Mouse (Mus musculus) embryonic facial prominence, embryonic 13.5 days (tissue): ENCODE data around the gene Grsf1. TPM values are rescaled to one million over a fixed set of nuclear protein-coding genes. Genes with fewer than 3 reads are reported as not detected.

Experiments used
- ATAC-seq: fragments of 200-750 bp; cut with Nextera tagmentation; 2 replicates; pipeline ENCODE4 v1.8.0; 2017; ENCODE audit warnings: low read depth; ENCODE audit not compliant: insufficient number of reproducible peaks, insufficient read depth, low FRiP score, low TSS enrichment
- H3K27ac ChIP-seq: fragments of 300-500 bp; sonication (generic); 2 replicates; pipeline ENCODE4 v1.5.1; 2015; ENCODE audit warnings: moderate library complexity, mild to moderate bottlenecking, inconsistent platforms
- H3K27me3 ChIP-seq: fragments of 300-500 bp; sonication (generic); 2 replicates; pipeline ENCODE4 v1.6.1; 2015; ENCODE audit warnings: mild to moderate bottlenecking, inconsistent platforms
- H3K36me3 ChIP-seq: fragments of 300-500 bp; sonication (generic); 2 replicates; pipeline ENCODE4 v1.6.1; 2015; ENCODE audit warnings: mild to moderate bottlenecking, inconsistent platforms
- H3K4me1 ChIP-seq: fragments of 300-500 bp; sonication (generic); 2 replicates; pipeline ENCODE4 v1.6.1; 2015; ENCODE audit warnings: inconsistent platforms
- H3K4me2 ChIP-seq: fragments of 300-500 bp; sonication (generic); 2 replicates; pipeline ENCODE4 v1.6.1; 2015; ENCODE audit warnings: moderate library complexity, mild to moderate bottlenecking, inconsistent platforms
- H3K4me3 ChIP-seq: fragments of 300-500 bp; sonication (generic); 2 replicates; pipeline ENCODE4 v1.5.1; 2015; ENCODE audit warnings: mild to moderate bottlenecking, inconsistent platforms
- H3K9ac ChIP-seq: fragments of 300-500 bp; sonication (generic); 2 replicates; pipeline ENCODE4 v1.6.1; 2015; ENCODE audit warnings: mild to moderate bottlenecking, inconsistent platforms
- H3K9me3 ChIP-seq: fragments of 300-500 bp; sonication (generic); 2 replicates; pipeline ENCODE4 v1.6.1; 2016; ENCODE audit warnings: inconsistent platforms
- WGBS: fragments of 180-500 bp; shearing (Covaris S2); methylation state at CpG from one replicate; pipeline ENCODE4 v1.1.7; 2015; ENCODE audit warnings: mixed read lengths; 5-methylcytosine and 5-hydroxymethylcytosine counted together
- polyA plus RNA-seq: library from polyadenylated mRNA; unstranded; fragments of >200 nt; fragmentation: Nextera tagmentation; extraction: Ambion mirVana; gene quantifications from 2 replicates; pipeline ENCODE4 v1.2.1, GENCODE M21; 2015

Grsf1 gene
- polyA plus RNA-seq, 1 experiment from 2014 or later = 55.3 TPM

DNA sequence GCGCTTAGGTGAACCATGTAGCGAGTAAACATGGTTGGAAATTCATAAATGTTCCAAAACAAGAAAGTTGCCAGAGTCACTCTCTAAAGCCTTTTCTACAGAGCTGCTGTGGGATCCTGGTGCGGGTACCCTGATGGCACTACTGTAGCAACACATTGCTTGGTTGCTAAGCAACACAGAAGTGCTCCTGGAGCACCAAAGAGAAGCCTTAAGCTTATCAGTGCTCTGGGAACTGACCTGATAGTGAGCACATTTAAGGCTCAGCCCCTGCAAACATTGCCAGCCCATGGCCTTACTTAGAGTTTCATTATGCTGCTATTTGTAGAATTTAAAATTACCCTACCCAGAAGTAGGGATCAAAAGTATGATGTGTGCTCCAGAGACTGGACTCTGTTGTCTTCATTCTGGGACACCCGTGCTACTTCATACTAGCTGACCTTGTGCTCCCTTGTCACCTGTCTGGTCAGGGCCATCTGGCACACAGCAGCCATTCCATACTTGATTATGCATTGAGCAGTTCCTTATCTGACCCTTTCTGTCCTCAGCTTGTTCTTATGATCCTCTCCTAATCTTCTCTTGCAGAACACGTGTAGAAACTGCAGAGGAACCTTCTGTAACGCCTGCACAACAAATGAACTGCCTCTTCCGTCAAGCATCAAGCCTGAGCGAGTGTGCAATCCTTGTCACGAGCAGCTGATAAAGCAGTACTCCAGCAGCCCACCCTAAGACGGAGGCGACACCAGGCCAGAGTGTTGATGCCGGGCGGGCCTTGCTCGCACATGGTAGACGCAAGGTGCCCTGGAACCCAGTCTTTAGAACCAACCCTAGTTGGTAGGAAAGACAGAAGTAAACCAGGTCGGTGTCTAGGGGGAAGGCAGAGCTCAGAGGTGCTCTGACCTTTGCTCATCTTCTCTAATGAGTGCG is 26.5 kb downstream of the Grsf1 start:
- Histone ChIP-seq H3K36me3 (peaks cover 58% of the 10 kb centered on the region), H3K4me1 (no peaks in the 10 kb centered on the region), H3K4me2 (no peak overlapping the region), H3K4me3 (no peak overlapping the region), H3K27ac (no peak overlapping the region), H3K9me3 (no peaks in the 10 kb centered on the region), H3K9ac (no peak overlapping the region), H3K27me3 (no peaks in the 10 kb centered on the region)
- 91% methylated on average over 17 of the region's 17 CpGs for WGBS
- ATAC-seq = no peak

DNA sequence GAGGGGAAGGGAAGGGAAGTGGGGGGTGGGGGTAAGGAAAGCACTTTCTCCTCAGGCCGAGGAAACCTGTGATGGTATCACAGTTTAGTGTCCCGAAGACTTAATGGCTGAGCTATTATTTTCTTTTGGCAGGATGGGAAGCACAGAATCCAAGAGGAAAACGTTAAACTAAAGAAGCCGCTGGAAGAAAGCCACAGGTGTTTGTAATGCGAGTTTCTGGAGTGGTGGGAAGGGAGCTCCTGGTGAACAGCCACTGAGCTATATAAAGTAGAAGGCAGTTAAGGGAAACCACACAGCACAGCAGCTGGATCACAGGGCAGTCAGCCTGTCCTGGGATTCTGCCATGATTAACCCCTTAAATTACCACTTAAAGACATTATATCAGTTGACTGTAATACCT is 30.6 kb downstream of the Grsf1 start:
- Histone ChIP-seq H3K4me1 (no peaks in the 10 kb centered on the region), H3K9me3 (no peaks in the 10 kb centered on the region), H3K27ac (no peak overlapping the region), H3K27me3 (no peaks in the 10 kb centered on the region), H3K9ac (no peak overlapping the region), H3K36me3 (peaks cover 78% of the 10 kb centered on the region), H3K4me2 (no peak overlapping the region), H3K4me3 (no peak overlapping the region)
- no peak for ATAC-seq
- 73% methylated on average over 5 of the region's 5 CpGs for WGBS

DNA sequence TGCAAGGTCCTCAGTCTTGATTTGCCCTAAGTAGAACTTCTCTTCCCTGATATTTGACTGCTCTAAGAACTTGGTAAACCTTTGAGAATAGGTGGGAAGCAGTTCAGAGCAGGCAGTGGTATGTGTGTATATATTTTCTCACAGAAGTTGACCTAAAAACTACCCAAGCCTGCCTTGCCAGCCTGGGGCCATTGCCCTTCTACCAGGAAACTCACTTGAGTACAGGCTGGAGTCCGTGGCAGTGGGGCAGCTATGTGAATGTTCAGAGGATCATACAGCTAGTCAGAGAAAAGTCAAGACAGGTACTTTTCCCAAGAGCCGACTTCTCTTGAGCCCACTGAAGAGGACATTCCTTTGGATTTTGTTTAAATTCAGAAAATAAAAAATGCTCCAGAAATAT is 31.1 kb downstream of the Grsf1 start:
- Histone ChIP-seq H3K4me2 (no peak overlapping the region), H3K27me3 (no peaks in the 10 kb centered on the region), H3K4me1 (no peaks in the 10 kb centered on the region), H3K4me3 (no peak overlapping the region), H3K9me3 (no peaks in the 10 kb centered on the region), H3K27ac (no peak overlapping the region), H3K36me3 (peaks cover 73% of the 10 kb centered on the region), H3K9ac (no peak overlapping the region)
- no peak for ATAC-seq
- 73% methylated on average over 2 of the region's 2 CpGs for WGBS

DNA sequence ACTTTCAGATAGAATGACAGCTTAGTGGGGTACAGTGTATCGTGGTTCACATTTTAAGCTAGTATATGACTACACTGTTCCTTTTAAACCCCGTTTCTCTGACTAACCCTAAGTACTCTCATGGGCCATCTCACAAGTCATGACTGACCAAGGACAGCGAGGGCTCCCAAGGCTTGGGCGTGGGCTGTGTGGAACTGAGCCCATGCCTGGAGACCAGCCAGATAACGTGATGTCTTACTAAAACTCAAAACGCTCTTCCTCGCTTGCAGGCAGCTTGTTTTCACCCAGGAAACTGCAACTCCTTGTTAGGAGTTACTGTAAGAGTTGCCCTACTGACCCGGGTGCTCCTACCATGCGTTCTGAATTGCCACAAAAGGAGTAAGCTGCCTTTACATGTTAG is 32.5 kb downstream of the Grsf1 start:
- Histone ChIP-seq H3K27ac (no peak overlapping the region), H3K9me3 (no peaks in the 10 kb centered on the region), H3K4me1 (no peaks in the 10 kb centered on the region), H3K4me2 (no peak overlapping the region), H3K4me3 (no peak overlapping the region), H3K36me3 (peaks cover 66% of the 10 kb centered on the region), H3K9ac (no peak overlapping the region), H3K27me3 (no peaks in the 10 kb centered on the region)
- ATAC-seq = no peak
- WGBS = 91% methylated on average over 9 of the region's 9 CpGs

DNA sequence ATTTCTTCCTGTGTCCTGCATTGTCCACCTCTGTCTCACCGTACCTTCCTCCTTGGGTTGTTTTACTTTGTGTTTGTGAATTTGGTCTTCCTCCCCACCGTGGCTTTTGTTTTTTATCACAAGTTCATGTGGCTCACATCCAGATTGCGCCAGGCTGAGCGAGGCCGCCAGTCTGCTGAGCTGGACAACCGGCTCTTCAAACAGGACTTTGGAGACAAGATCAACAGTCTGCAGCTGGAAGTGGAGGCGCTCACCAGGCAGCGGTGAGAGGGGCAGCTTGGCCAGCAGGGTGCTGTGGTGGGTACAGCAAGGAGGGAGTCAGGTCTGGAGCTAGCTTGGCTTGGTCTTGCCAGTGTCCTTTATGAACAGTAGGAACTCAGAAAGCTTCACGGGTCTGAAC is 33.2 kb downstream of the Grsf1 start:
- no peaks in the 10 kb centered on the region for H3K4me1 ChIP-seq
- WGBS = 87% methylated on average over 9 of the region's 9 CpGs
- H3K9me3 ChIP-seq = no peaks in the 10 kb centered on the region
- H3K4me2 ChIP-seq = no peak overlapping the region
- H3K36me3 ChIP-seq = peaks cover 61% of the 10 kb centered on the region
- H3K4me3 ChIP-seq = no peak overlapping the region
- no peak for ATAC-seq
- no peak overlapping the region for H3K27ac ChIP-seq
- no peak overlapping the region for H3K9ac ChIP-seq
- H3K27me3 ChIP-seq = no peaks in the 10 kb centered on the region

DNA sequence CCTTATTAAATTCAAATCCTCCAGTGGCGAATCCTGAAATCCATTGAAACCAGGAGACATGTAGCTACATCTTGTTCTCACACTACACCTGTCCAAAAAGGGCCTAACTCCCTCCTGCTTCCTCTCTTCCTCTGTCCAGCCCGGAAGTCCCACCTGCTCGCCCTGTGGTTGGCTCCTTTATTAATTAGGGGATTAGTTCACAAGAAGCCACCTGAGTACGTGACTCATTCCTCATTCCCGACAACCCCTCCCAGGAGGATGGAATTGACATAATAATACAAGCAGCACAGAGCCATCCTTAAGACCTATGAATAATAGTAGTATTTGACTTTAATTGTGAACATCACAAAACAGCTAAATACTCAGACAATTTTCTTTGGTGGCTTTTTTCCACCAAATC is 41.9 kb downstream of the Grsf1 start:
- WGBS = 77% methylated on average over 5 of the region's 5 CpGs

DNA sequence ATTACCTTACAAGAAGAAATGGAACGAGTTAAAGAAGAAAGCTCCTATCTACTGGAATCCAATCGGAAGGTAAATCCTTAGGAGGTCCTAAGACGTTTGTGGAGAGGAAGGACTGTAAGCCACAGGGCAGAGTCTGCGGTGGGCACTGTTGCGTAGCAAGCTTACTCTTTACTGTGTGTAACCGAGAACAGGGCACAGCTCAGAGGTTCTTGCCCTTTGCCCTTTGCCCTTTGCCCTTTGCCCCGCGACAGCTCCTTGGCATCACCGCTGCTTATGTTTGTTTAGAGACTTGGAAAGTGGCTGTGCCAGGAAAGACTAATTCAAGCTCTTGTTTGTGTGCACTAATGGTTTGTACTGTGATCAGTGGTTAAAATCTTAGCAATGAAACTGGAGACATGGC is 43.5 kb downstream of the Grsf1 start:
- Histone ChIP-seq H3K4me2 (no peak overlapping the region), H3K36me3 (peaks cover 58% of the 10 kb centered on the region), H3K9ac (no peak overlapping the region), H3K4me3 (no peak overlapping the region), H3K4me1 (no peaks in the 10 kb centered on the region), H3K9me3 (no peaks in the 10 kb centered on the region; the same call in 1 of the 2 replicates), H3K27ac (no peak overlapping the region), H3K27me3 (no peaks in the 10 kb centered on the region)
- ATAC-seq = no peak
- WGBS = 74% methylated on average over 9 of the region's 9 CpGs

More for the DNA sequence above, 41.9 kb downstream of the Grsf1 start:
- Histone ChIP-seq H3K36me3 (peaks cover 50% of the 10 kb centered on the region), H3K4me2 (no peak overlapping the region), H3K4me1 (no peaks in the 10 kb centered on the region), H3K9ac (no peak overlapping the region), H3K27me3 (no peaks in the 10 kb centered on the region), H3K27ac (no peak overlapping the region), H3K4me3 (no peak overlapping the region), H3K9me3 (no peaks in the 10 kb centered on the region; the same call in 1 of the 2 replicates)
- no peak for ATAC-seq

DNA sequence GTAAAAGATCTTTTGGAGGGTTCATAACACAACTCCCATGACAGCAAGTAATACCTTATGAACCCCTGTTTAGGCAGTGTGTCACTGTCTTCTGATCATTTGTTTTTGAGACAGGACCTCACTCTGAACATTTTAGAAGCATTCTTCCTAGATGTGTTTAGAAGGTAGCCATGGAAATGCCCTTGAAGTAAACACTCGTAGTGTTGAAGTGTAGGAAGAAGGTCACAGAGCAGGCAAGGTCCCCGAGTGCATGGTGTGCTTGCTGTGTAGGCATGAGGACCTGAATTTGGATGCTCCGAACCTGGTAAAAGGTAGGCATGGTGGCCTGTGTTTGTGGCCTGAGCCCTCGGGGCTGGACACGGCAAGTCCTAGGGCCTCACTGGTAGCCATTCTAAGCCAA is 44.4 kb downstream of the Grsf1 start:
- no peak overlapping the region for H3K4me3 ChIP-seq
- no peak overlapping the region for H3K9ac ChIP-seq
- H3K27ac ChIP-seq = no peak overlapping the region
- no peak for ATAC-seq
- no peak overlapping the region for H3K4me2 ChIP-seq
- no peaks in the 10 kb centered on the region for H3K27me3 ChIP-seq
- peaks cover 52% of the 10 kb centered on the region for H3K36me3 ChIP-seq
- 89% methylated on average over 5 of the region's 5 CpGs for WGBS
- no peaks in the 10 kb centered on the region for H3K9me3 ChIP-seq
- H3K4me1 ChIP-seq = no peaks in the 10 kb centered on the region

DNA sequence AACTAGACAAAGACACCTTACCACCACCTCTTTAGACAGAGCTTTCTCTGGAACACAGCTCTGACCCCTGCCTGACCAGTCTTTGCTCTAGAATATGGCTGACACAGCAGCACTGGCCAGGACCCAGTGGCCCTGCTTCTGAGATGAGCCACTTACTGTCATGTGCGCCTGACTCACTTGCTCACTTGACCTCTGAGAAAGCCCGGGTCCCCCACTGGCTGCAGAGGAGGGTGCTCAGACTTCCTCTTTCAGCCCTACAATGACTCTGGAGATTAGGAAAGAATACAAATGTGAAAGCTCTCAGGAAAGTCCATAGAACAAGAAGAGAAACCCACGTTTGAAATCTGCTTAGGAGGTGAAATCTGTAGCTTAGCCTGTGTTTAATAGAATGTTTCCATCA is 45.1 kb downstream of the Grsf1 start:
- H3K4me2 ChIP-seq = no peak overlapping the region
- ATAC-seq = no peak
- 66% methylated on average over 3 of the region's 3 CpGs for WGBS
- H3K9me3 ChIP-seq = no peaks in the 10 kb centered on the region
- no peaks in the 10 kb centered on the region for H3K4me1 ChIP-seq
- no peak overlapping the region for H3K4me3 ChIP-seq
- peaks cover 50% of the 10 kb centered on the region for H3K36me3 ChIP-seq
- no peak overlapping the region for H3K9ac ChIP-seq
- H3K27me3 ChIP-seq = no peaks in the 10 kb centered on the region
- H3K27ac ChIP-seq = no peak overlapping the region

DNA sequence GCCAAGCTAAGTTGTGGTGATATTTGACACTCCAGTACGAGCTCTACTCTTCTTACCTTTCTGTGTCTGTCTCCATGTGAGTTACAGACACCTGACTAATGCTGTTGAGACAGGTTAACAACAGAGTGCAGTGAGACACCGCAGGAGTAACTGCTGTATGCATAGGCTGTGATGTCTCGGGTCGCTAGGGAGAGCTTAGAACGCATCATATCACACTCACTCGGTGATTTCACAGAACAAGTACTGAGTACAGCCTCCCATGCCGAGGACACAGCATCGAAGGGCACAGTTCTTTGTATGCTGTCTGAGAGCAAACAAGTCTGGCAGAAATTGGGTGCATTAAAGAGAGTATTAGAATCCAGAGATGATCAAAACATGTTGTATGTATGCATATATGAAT is 46.0 kb downstream of the Grsf1 start:
- Histone ChIP-seq H3K36me3 (peaks cover 42% of the 10 kb centered on the region), H3K9ac (no peak overlapping the region), H3K4me1 (no peaks in the 10 kb centered on the region), H3K27ac (no peak overlapping the region), H3K27me3 (no peaks in the 10 kb centered on the region), H3K4me2 (no peak overlapping the region), H3K4me3 (no peak overlapping the region), H3K9me3 (no peaks in the 10 kb centered on the region)
- WGBS = 81% methylated on average over 8 of the region's 8 CpGs
- no peak for ATAC-seq

DNA sequence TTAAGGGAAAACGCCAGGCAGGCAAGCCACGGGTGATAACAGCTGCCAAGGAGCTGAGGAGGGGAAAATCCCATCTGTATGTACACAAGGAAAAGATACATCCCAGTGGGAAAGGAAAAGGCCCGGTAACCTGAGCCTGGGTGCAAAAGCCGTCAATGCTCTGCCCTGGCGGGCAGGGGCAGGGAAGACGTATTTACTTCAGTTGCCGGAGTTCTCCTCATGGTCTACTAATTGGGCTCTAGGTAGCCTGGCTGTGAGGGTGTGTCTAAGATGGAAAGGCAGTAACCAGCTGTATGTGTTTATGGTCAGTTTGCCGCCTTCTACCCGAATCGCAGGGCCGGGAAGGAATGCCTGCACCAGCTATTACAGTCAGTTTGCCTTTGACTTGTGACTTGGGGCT is 46.8 kb downstream of the Grsf1 start:
- Histone ChIP-seq H3K9me3 (no peaks in the 10 kb centered on the region), H3K36me3 (peaks cover 40% of the 10 kb centered on the region), H3K4me2 (no peak overlapping the region)

DNA sequence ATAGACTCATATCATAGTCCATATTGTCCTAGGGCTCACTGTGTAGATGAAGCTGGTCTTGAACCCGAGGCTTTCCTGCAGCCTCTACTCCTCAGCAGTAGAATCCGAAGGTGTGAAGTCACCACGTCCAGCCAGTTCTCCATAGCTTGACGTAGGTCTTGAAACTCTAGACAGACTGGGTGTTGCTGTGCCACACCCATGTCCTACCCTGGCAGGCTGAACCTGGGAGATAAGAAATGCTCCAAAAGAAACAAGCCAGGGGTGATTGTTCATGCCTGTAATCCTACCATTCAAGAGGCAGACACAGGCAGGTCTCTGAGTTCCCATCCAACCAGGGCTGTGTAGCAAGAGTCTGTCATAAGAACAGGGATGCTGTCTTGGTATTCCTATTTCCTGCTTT is 48.4 kb downstream of the Grsf1 start:
- Histone ChIP-seq H3K27me3 (no peaks in the 10 kb centered on the region), H3K27ac (no peak overlapping the region), H3K4me1 (no peaks in the 10 kb centered on the region), H3K9ac (no peak overlapping the region), H3K4me3 (no peak overlapping the region), H3K36me3 (peaks cover 41% of the 10 kb centered on the region), H3K9me3 (no peaks in the 10 kb centered on the region), H3K4me2 (no peak overlapping the region)
- 86% methylated on average over 4 of the region's 4 CpGs for WGBS
- ATAC-seq = no peak

More for the DNA sequence above, 46.8 kb downstream of the Grsf1 start:
- no peak overlapping the region for H3K9ac ChIP-seq
- no peaks in the 10 kb centered on the region for H3K27me3 ChIP-seq
- H3K27ac ChIP-seq = no peak overlapping the region
- H3K4me3 ChIP-seq = no peak overlapping the region
- ATAC-seq = no peak
- no peaks in the 10 kb centered on the region for H3K4me1 ChIP-seq
- WGBS = 68% methylated on average over 11 of the region's 11 CpGs
